Mouse (Mus musculus): ENCODE measurements at regions not wholly inside any gene's neighbourhood (a gene's known extent, or its start where the extent isn't known, plus 50 kb on each side); places are given as distances from the start of the nearest gene placed in this dataset.
A peak's percentile ranks its signal among the peaks of the same experiment; 100 is the strongest.

DNA sequence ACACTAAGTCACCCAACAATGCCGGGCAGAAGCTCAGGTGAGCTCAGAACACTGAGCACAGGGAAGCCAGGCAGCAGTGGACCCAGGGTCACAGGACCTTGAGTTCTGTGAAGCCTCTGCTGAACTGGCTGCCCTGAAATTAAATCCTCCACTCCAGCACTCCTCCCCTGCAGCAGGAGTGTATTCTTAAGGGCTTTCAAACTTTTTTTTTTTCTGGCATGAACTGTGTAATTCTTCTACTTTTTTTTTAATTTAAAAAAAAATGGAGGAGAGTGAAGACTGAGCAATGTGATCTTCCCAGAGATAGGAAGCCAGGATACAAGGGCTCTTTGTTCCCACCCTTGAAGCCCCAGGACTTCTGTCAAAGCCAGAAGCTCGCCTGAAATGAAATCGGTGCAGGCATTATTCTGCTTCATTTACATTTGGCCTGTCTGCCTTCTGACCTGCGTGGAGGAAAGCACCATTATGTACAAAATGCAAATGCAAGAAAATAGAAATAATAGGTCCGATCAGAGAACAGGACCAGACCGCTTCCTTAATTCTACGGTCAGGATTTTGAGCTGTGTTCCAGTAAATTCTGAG is 331.3 kb upstream of the Mki67 start:
- Histone ChIP-seq H3K9me3 (replicated peaks; ENCODE audit: control insufficient read depth, low read length) (no peaks in the 10 kb centered on the region), H3K27ac (replicated peaks; ENCODE audit: low read depth, low read length) (peak overlapping the region; percentile 82), H3K36me3 (replicated peaks; ENCODE audit: control insufficient read depth, insufficient read depth, low read depth, low read length) (no peaks in the 10 kb centered on the region), H3K4me2 (ENCODE audit: low read depth, low read length) (no peak overlapping the region), H3K27me3 (ENCODE audit: control insufficient read depth, insufficient read depth, low read length) (no peaks in the 10 kb centered on the region), H3K4me1 (ENCODE audit: control insufficient read depth, insufficient read depth, low read length) (peaks cover 7% of the 10 kb centered on the region), H3K9ac (replicated peaks; ENCODE audit: low read length) (peak overlapping the region; percentile 7; the same call in 1 of the 2 replicates), H3K4me3 (ENCODE audit: low read depth, low read length) (no peak overlapping the region)
- 20% methylated on average over 7 of the region's 7 CpGs for WGBS
- peak; percentile 64 for DNase-seq (ENCODE audit: low spot score)
- ATAC-seq (replicated peaks; ENCODE audit: insufficient number of reproducible peaks, low FRiP score, low TSS enrichment, low read depth) = no peak

DNA sequence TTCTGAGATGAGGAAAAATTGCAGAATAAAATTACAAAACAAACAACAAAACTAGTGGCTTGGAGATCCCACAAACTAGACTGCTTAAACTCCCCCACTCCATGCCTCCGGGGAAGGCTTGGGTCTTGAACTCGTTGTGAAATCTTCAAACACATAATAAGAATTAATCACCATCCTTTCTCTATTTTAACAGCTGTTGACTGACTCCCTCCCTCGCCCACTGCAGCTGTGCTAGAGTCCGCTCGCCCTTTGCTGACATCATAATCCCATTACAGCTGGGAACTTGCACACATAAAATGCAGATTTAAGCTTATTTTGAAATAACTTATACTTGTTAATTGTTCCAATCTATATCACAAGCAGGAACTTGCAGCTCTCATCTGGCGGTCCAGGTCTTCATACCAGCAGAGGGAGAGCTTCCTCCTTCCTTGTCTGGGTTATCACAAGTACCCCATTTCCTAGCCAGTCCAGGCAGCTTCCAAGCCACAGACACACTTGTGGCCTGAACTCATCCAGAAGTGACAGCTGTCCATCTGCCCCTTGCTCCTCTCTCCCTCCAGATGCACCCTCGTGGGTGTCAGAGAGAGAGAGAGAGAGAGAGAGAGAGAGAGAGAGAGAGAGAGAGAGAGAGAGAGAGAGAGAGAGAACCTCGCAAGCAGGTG is 332.9 kb upstream of the Mki67 start:
- Histone ChIP-seq H3K4me2 (ENCODE audit: low read depth, low read length) (no peak overlapping the region), H3K27ac (replicated peaks; ENCODE audit: low read depth, low read length) (no peak overlapping the region), H3K4me3 (ENCODE audit: low read depth, low read length) (no peak overlapping the region), H3K27me3 (ENCODE audit: control insufficient read depth, insufficient read depth, low read length) (no peaks in the 10 kb centered on the region), H3K4me1 (ENCODE audit: control insufficient read depth, insufficient read depth, low read length) (peaks cover 7% of the 10 kb centered on the region), H3K9ac (replicated peaks; ENCODE audit: low read length) (no peak overlapping the region), H3K9me3 (replicated peaks; ENCODE audit: control insufficient read depth, low read length) (no peaks in the 10 kb centered on the region), H3K36me3 (replicated peaks; ENCODE audit: control insufficient read depth, insufficient read depth, low read depth, low read length) (no peaks in the 10 kb centered on the region)
- 43% methylated on average over 8 of the region's 8 CpGs for WGBS
- peak; percentile 43 for DNase-seq (ENCODE audit: low spot score)
- no peak for ATAC-seq (replicated peaks; ENCODE audit: insufficient number of reproducible peaks, low FRiP score, low TSS enrichment, low read depth)

DNA sequence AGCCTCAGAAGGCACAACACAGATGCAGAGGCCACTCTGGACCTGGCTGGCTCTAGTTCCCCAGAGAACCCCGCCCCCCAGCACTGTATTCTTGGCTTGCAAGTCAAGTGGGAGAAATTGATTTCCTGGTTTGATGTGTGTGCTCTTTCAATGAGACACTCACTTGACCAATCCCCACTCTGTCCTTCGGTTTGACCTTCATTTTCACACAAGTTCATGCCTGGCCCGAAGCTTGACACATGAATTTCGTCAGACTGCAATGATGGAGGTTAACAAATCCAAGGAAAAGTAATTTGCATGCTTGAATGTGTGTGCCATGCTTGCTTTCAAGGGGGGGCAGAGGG is 333.4 kb upstream of the Mki67 start:
- Histone ChIP-seq H3K4me1 (ENCODE audit: control insufficient read depth, insufficient read depth, low read length) (peaks cover 7% of the 10 kb centered on the region), H3K4me2 (ENCODE audit: low read depth, low read length) (no peak overlapping the region), H3K9ac (replicated peaks; ENCODE audit: low read length) (no peak overlapping the region), H3K27ac (replicated peaks; ENCODE audit: low read depth, low read length) (no peak overlapping the region), H3K9me3 (replicated peaks; ENCODE audit: control insufficient read depth, low read length) (no peaks in the 10 kb centered on the region), H3K27me3 (ENCODE audit: control insufficient read depth, insufficient read depth, low read length) (no peaks in the 10 kb centered on the region), H3K4me3 (ENCODE audit: low read depth, low read length) (no peak overlapping the region), H3K36me3 (replicated peaks; ENCODE audit: control insufficient read depth, insufficient read depth, low read depth, low read length) (no peaks in the 10 kb centered on the region)
- 65% methylated on average over 4 of the region's 4 CpGs for WGBS
- ATAC-seq (replicated peaks; ENCODE audit: insufficient number of reproducible peaks, low FRiP score, low TSS enrichment, low read depth) (no peak), DNase-seq (ENCODE audit: low spot score) (no peak)

DNA sequence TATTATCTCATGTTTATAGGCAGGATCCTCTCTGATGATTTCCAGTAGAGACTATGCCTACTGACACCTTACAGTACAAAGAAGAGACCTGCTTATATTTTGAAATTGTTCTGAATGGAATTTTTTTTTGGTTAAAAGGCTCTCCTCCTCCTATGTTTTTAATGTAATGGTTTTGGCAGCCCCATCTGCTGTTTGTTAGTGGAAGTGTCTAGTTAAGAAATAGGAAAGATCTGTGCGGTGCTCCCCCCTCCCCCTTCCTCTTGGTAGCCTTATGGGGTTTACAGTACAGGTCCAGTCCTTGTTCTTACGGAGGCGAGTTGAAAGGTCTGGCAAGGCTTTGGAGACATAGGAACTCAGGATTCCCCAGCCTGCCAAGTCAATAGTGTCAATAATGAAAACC is 334.0 kb upstream of the Mki67 start:
- no peak overlapping the region for H3K9ac ChIP-seq (replicated peaks; ENCODE audit: low read length)
- no peaks in the 10 kb centered on the region for H3K9me3 ChIP-seq (replicated peaks; ENCODE audit: control insufficient read depth, low read length)
- H3K4me3 ChIP-seq (ENCODE audit: low read depth, low read length) = no peak overlapping the region
- no peaks in the 10 kb centered on the region for H3K27me3 ChIP-seq (ENCODE audit: control insufficient read depth, insufficient read depth, low read length)
- H3K27ac ChIP-seq (replicated peaks; ENCODE audit: low read depth, low read length) = no peak overlapping the region
- H3K36me3 ChIP-seq (replicated peaks; ENCODE audit: control insufficient read depth, insufficient read depth, low read depth, low read length) = no peaks in the 10 kb centered on the region
- DNase-seq (ENCODE audit: low spot score) = peak; percentile 68
- H3K4me2 ChIP-seq (ENCODE audit: low read depth, low read length) = no peak overlapping the region
- no peak for ATAC-seq (replicated peaks; ENCODE audit: insufficient number of reproducible peaks, low FRiP score, low TSS enrichment, low read depth)
- peaks cover 7% of the 10 kb centered on the region for H3K4me1 ChIP-seq (ENCODE audit: control insufficient read depth, insufficient read depth, low read length)
- 59% methylated on average over 3 of the region's 3 CpGs for WGBS

DNA sequence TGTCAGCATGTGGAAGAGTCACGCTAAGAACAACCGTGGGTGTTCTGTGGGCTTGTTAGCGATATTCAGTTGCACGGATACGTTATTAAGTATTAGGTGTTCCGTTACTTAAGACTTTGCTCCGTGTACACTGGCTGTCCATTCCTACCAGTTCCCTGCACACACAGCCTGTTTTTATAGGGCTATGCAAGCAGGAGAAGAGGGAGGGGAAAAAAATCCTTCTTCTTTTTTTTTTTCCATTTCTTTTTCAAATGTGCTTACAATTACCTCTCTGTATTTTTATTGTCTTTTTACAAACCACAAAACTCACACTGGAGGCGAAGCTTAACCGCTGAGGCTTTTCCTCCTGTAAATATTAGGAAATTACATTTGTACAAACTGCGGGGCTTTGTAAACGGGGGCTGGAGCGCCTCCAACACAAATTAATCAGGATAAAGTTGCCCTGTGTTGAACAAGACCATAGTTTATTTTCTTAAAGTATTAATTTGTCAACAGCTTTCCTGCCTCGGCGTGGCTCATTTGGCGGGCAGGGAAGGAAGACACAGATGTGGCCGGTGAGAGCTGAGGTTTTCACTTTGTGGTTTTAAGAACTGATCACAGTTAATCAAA is 340.8 kb upstream of the Mki67 start:
- Histone ChIP-seq H3K4me2 (ENCODE audit: low read depth, low read length) (no peak overlapping the region), H3K9me3 (replicated peaks; ENCODE audit: control insufficient read depth, low read length) (no peaks in the 10 kb centered on the region), H3K27ac (replicated peaks; ENCODE audit: low read depth, low read length) (no peak overlapping the region), H3K4me3 (ENCODE audit: low read depth, low read length) (no peak overlapping the region), H3K36me3 (replicated peaks; ENCODE audit: control insufficient read depth, insufficient read depth, low read depth, low read length) (no peaks in the 10 kb centered on the region), H3K27me3 (ENCODE audit: control insufficient read depth, insufficient read depth, low read length) (no peaks in the 10 kb centered on the region), H3K4me1 (ENCODE audit: control insufficient read depth, insufficient read depth, low read length) (peaks cover 8% of the 10 kb centered on the region), H3K9ac (replicated peaks; ENCODE audit: low read length) (no peak overlapping the region)
- ATAC-seq (replicated peaks; ENCODE audit: insufficient number of reproducible peaks, low FRiP score, low TSS enrichment, low read depth) = no peak
- 39% methylated on average over 16 of the region's 16 CpGs for WGBS
- no peak for DNase-seq (ENCODE audit: low spot score)

DNA sequence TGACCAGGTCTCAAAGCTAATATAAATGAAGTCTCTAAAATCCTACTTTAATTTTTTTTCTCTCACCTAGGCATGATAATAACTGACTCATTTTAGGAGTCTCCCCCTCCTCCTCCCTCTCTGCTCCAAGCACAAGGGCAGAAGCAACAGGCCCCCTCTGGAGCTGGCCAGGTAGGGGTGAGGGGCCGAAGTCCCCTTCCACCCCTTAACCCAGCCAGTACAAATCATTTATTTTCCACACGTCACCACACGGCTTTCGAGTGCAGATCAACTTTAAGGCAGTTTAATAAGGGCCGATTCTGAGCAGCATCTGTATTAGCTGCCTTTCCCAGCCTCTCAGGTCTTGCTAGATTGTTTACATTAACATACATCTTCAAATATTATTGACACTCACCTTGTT is 342.2 kb upstream of the Mki67 start:
- Histone ChIP-seq H3K4me1 (ENCODE audit: control insufficient read depth, insufficient read depth, low read length) (peaks cover 8% of the 10 kb centered on the region), H3K9me3 (replicated peaks; ENCODE audit: control insufficient read depth, low read length) (no peaks in the 10 kb centered on the region), H3K4me2 (ENCODE audit: low read depth, low read length) (no peak overlapping the region), H3K27ac (replicated peaks; ENCODE audit: low read depth, low read length) (no peak overlapping the region), H3K9ac (replicated peaks; ENCODE audit: low read length) (no peak overlapping the region), H3K27me3 (ENCODE audit: control insufficient read depth, insufficient read depth, low read length) (no peaks in the 10 kb centered on the region), H3K4me3 (ENCODE audit: low read depth, low read length) (no peak overlapping the region), H3K36me3 (replicated peaks; ENCODE audit: control insufficient read depth, insufficient read depth, low read depth, low read length) (no peaks in the 10 kb centered on the region)
- ATAC-seq (replicated peaks; ENCODE audit: insufficient number of reproducible peaks, low FRiP score, low TSS enrichment, low read depth) (no peak), DNase-seq (ENCODE audit: low spot score) (no peak)
- 36% methylated on average over 5 of the region's 5 CpGs for WGBS

DNA sequence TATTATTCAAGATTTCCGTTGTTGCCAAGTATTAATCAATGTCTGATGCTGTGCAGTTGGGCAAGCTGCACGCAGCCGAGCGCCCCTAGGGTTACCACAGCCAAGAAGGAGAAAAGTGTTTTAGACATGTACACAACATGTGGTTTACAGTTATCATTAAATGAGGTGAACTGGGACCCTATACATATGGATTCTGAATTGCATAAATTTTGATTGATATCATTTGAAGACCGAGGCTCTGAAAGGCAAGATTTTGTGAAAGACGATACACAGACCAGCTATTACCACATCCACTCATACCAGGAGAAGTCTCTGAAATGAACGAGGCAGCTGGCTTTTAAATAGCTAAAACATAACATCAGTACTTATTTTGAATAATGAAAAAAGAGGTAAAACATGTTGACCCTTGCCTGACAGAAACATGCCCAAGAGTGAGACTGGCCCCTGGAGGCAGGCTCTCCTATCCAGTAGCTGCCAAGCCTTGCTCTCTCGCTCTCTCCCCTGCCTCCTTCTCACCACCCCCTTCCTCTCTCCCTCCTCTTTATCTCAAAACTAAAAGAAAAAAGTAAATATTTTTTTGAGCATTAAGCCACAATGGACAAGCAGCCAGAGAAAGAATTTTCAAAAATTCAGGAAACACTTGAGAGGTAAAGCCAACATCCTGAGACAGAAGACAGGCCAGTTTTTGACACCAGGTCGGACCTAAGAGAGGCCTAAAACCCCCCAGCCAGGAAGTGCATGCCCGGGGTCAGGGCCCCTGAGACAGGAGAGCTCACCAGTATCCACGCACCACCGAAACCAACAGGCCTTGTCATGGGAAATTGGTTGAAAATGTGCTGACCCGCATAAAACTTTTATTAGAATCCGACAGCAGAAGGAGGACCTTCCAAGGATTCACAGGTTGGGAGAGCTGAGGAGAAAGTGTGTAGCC is 342.9 kb upstream of the Mki67 start:
- Histone ChIP-seq H3K4me2 (ENCODE audit: low read depth, low read length) (no peak overlapping the region), H3K36me3 (replicated peaks; ENCODE audit: control insufficient read depth, insufficient read depth, low read depth, low read length) (no peaks in the 10 kb centered on the region), H3K4me1 (ENCODE audit: control insufficient read depth, insufficient read depth, low read length) (peaks cover 8% of the 10 kb centered on the region), H3K9me3 (replicated peaks; ENCODE audit: control insufficient read depth, low read length) (no peaks in the 10 kb centered on the region), H3K4me3 (ENCODE audit: low read depth, low read length) (no peak overlapping the region), H3K9ac (replicated peaks; ENCODE audit: low read length) (no peak overlapping the region; the same call in 1 of the 2 replicates), H3K27me3 (ENCODE audit: control insufficient read depth, insufficient read depth, low read length) (no peaks in the 10 kb centered on the region), H3K27ac (replicated peaks; ENCODE audit: low read depth, low read length) (peak overlapping the region; percentile 60)
- ATAC-seq (replicated peaks; ENCODE audit: insufficient number of reproducible peaks, low FRiP score, low TSS enrichment, low read depth) (peak; percentile 67; the same call in 1 of the 2 replicates), DNase-seq (ENCODE audit: low spot score) (peak; percentile 62)
- WGBS = 33% methylated on average over 14 of the region's 14 CpGs

Data from embryonic facial prominence, embryonic 11.5 days (tissue).